Mouse (Mus musculus) hindbrain, embryonic 11.5 days (tissue): ENCODE results near the gene Gm20479. TPM values are rescaled to one million over a fixed set of nuclear protein-coding genes. Genes with fewer than 3 reads are reported as not detected.

Source experiments
- ATAC-seq: fragments of 200-750 bp; cut with Nextera tagmentation; 2 replicates; pipeline ENCODE4 v1.8.0; 2017; ENCODE audit warnings: mild to moderate bottlenecking, moderate TSS enrichment, moderate library complexity; ENCODE audit not compliant: low FRiP score
- DNase-seq: peaks from one replicate; pipeline ENCODE4 v3.0.0-alpha.2; 2015; ENCODE audit warnings: low spot score
- H3K27ac ChIP-seq: fragments of 300-500 bp; sonication (generic); 2 replicates; pipeline ENCODE4 v1.5.1; 2014; ENCODE audit warnings: mild to moderate bottlenecking, low read depth, low read length
- H3K27me3 ChIP-seq: fragments of 300-500 bp; sonication (generic); 2 replicates; pipeline ENCODE4 v1.6.1; 2014; ENCODE audit warnings: mild to moderate bottlenecking, low read length, moderate library complexity, mixed read lengths; ENCODE audit not compliant: control insufficient read depth, insufficient read depth
- H3K36me3 ChIP-seq: fragments of 300-500 bp; sonication (generic); 2 replicates; pipeline ENCODE4 v1.6.1; 2014; ENCODE audit warnings: mild to moderate bottlenecking, low read length, moderate library complexity, mixed read lengths; ENCODE audit not compliant: control insufficient read depth, insufficient read depth
- H3K4me1 ChIP-seq: fragments of 300-500 bp; sonication (generic); replicated peaks from 2 replicates; pipeline ENCODE4 v1.6.1; 2014; ENCODE audit warnings: low read length, mixed read lengths; ENCODE audit not compliant: control insufficient read depth, insufficient read depth
- H3K4me2 ChIP-seq: fragments of 300-500 bp; sonication (generic); replicated peaks from 2 replicates; pipeline ENCODE4 v1.6.1; 2014; ENCODE audit warnings: mild to moderate bottlenecking, low read depth, low read length
- H3K4me3 ChIP-seq: fragments of 300-500 bp; sonication (generic); 2 replicates; pipeline ENCODE4 v1.5.1; 2014; ENCODE audit warnings: low read depth, low read length
- H3K9ac ChIP-seq: fragments of 300-500 bp; sonication (generic); 2 replicates; pipeline ENCODE4 v1.6.1; 2014; ENCODE audit warnings: low read depth, low read length
- H3K9me3 ChIP-seq: fragments of 300-500 bp; sonication (generic); 2 replicates; pipeline ENCODE4 v1.6.1; 2016; ENCODE audit warnings: low read length; ENCODE audit not compliant: control insufficient read depth
- WGBS: fragments of 180-500 bp; shearing (Covaris S2); extraction: QIAGEN DNeasy Blood & Tissue Kit; methylation state at CpG from one replicate; pipeline ENCODE4 v1.1.7; 2014; 5-methylcytosine and 5-hydroxymethylcytosine counted together
- polyA plus RNA-seq: library from polyadenylated mRNA; unstranded; fragments of >200 nt; fragmentation: Nextera tagmentation; extraction: Ambion mirVana; gene quantifications from 2 replicates; pipeline ENCODE4 v1.2.1, GENCODE M21; 2014

The Gm20479 gene
- polyA plus RNA-seq, 1 experiment from 2014 or later = 0.57 TPM

DNA sequence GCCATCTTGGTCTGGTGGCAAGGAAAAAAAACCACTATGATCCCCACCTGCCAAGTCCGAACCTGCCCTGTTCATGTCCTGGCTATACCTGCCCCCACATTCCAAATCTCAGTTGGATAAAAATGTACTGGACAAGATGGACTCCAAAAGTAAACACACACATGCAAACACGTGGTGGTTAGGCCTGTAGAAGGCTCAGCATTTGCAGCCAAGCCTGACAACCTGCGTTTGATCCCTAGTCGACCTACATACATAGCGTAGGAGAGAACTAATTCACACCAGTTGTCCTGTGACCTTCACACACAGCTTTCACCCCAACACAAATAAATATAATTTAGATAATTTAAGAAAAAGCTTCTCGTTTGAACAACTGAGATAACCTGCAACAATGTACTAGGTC lies 3.5 kb upstream of the Gm20479 start:
- Histone ChIP-seq H3K9me3 (no peaks in the 10 kb centered on the region), H3K4me3 (no peak overlapping the region), H3K27ac (no peak overlapping the region), H3K4me2 (no peak overlapping the region), H3K4me1 (peaks cover 5% of the 10 kb centered on the region), H3K36me3 (no peaks in the 10 kb centered on the region), H3K27me3 (peaks cover 49% of the 10 kb centered on the region), H3K9ac (no peak overlapping the region)
- no peak for DNase-seq
- 62% methylated on average over 6 of the region's 6 CpGs for WGBS
- no peak for ATAC-seq

GRCm38 (mm10) chr7:27359706-27360358 lies 2.6 kb upstream of the Gm20479 start:
- Histone ChIP-seq H3K4me1 (peaks cover 5% of the 10 kb centered on the region), H3K27me3 (peaks cover 40% of the 10 kb centered on the region), H3K4me3 (no peak overlapping the region), H3K9me3 (no peaks in the 10 kb centered on the region), H3K27ac (no peak overlapping the region), H3K9ac (no peak overlapping the region), H3K4me2 (no peak overlapping the region), H3K36me3 (no peaks in the 10 kb centered on the region)
- no peak for DNase-seq
- no peak for ATAC-seq
- WGBS = 84% methylated on average over 9 of the region's 9 CpGs

- Histone ChIP-seq H3K27ac (no peak overlapping the region), H3K4me1 (peaks cover 5% of the 10 kb centered on the region), H3K4me3 (no peak overlapping the region), H3K9me3 (no peaks in the 10 kb centered on the region), H3K27me3 (peaks cover 33% of the 10 kb centered on the region), H3K4me2 (no peak overlapping the region), H3K36me3 (no peaks in the 10 kb centered on the region), H3K9ac (no peak overlapping the region)
- WGBS = 62% methylated on average over 2 of the region's 2 CpGs
- ATAC-seq = no peak
- no peak for DNase-seq
Observed at GRCm38 (mm10) chr7:27359162-27359561, 1.9 kb upstream of the Gm20479 start.

- no peaks in the 10 kb centered on the region for H3K36me3 ChIP-seq
- ATAC-seq (no peak), DNase-seq (no peak)
- WGBS = 33% methylated on average over 3 of the region's 3 CpGs
- no peak overlapping the region for H3K27ac ChIP-seq
- H3K9me3 ChIP-seq = no peaks in the 10 kb centered on the region
- no peak overlapping the region for H3K4me2 ChIP-seq
- H3K9ac ChIP-seq = no peak overlapping the region
- H3K4me3 ChIP-seq = peak overlapping the region; percentile 13; the same call in 1 of the 2 replicates
- H3K4me1 ChIP-seq = peaks cover 5% of the 10 kb centered on the region; the same call in 1 of the 2 replicates
- H3K27me3 ChIP-seq = peaks cover 19% of the 10 kb centered on the region
Observed at GRCm38 (mm10) chr7:27357595-27357978, 368 bp upstream of the Gm20479 start.

DNA sequence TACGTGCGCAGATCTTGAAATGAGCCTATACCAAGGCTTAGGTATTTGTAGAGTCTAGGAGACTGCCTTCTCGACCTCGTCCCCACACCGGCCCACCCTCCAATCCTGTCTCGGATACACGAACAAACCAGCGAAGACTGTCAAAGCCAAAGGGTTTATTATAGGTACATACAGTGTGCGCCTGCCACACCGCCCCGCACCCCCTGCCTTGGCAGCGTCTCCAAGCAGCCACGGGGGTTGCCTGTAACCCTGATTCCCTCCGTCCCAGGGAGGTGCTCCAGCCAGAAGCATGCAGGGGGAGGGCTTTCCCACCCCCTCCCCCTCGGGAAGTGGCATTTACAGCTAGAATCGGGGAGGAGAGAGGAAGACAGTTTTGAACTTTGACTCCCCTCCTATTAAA lies 971 bp downstream of the Gm20479 start:
- peak overlapping the region; percentile 67 for H3K4me3 ChIP-seq
- H3K9ac ChIP-seq = peak overlapping the region; percentile 36
- WGBS = 3% methylated on average over 16 of the region's 16 CpGs
- peak; percentile 63 for ATAC-seq
- H3K27ac ChIP-seq = no peak overlapping the region
- H3K27me3 ChIP-seq = peaks cover 15% of the 10 kb centered on the region
- H3K9me3 ChIP-seq = no peaks in the 10 kb centered on the region
- no peaks in the 10 kb centered on the region for H3K36me3 ChIP-seq
- H3K4me1 ChIP-seq = peaks cover 5% of the 10 kb centered on the region; the same call in 1 of the 2 replicates
- no peak for DNase-seq
- peak overlapping the region; percentile 68 for H3K4me2 ChIP-seq

DNA sequence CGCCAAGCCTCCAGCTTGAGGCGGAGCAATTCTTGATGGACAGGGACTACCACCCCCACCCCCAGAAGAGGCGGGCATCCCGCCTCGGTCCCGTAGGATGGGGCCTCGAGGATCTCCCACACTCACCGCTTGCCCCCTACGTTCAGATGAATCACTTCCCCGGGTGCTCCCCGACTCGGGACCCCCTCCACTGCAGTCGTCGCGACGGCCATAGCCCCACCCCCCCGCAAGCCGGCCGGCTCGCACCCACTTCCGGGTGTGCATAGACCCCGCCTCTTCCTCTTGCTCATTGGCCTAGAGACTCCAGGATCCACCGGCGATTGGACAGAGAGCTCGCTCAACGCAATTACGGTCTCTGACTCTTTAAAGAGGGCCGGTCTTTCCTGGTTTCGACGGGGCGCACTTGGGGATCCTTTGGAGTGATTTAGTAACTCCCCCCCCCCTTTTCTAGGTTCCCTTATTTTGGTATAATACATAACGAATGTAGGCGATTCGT lies 1.4 kb downstream of the Gm20479 start, which contains the start of gene Shkbp1:
Shkbp1 (minus strand) TSS at position 275 of the 496 bp plus-strand sequence.
- under 1% methylated on average over 34 of the region's 34 CpGs for WGBS
- Histone ChIP-seq H3K4me3 (peak within 1 kb of the TSS; percentile 67), H3K27me3 (peaks cover 15% of the 10 kb centered on the region), H3K36me3 (no peaks in the 10 kb centered on the region), H3K4me2 (peak within 1 kb of the TSS; percentile 68), H3K9ac (peak within 1 kb of the TSS; percentile 77), H3K27ac (no peak within 1 kb of the TSS), H3K4me1 (peaks cover 5% of the 10 kb centered on the region; the same call in 1 of the 2 replicates), H3K9me3 (no peaks in the 10 kb centered on the region)
- DNase-seq = peak; percentile 90
- peak; percentile 94 for ATAC-seq

- DNase-seq = peak; percentile 41
- H3K4me3 ChIP-seq = peak overlapping the region; percentile 67
- peaks cover 5% of the 10 kb centered on the region; the same call in 1 of the 2 replicates for H3K4me1 ChIP-seq
- peaks cover 15% of the 10 kb centered on the region for H3K27me3 ChIP-seq
- H3K36me3 ChIP-seq = no peaks in the 10 kb centered on the region
- WGBS = 10% methylated on average over 14 of the region's 14 CpGs
- peak overlapping the region; percentile 68 for H3K4me2 ChIP-seq
- no peak overlapping the region for H3K27ac ChIP-seq
- peak overlapping the region; percentile 77 for H3K9ac ChIP-seq
- no peak; the same call in 1 of the 2 replicates for ATAC-seq
- H3K9me3 ChIP-seq = no peaks in the 10 kb centered on the region
Observed at GRCm38 (mm10) chr7:27355261-27355660, 2.0 kb downstream of the Gm20479 start.

GRCm38 (mm10) chr7:27354783-27355182 lies 2.4 kb downstream of the Gm20479 start:
- peaks cover 5% of the 10 kb centered on the region; the same call in 1 of the 2 replicates for H3K4me1 ChIP-seq
- H3K4me2 ChIP-seq = peak overlapping the region; percentile 68
- H3K27me3 ChIP-seq = peaks cover 15% of the 10 kb centered on the region
- H3K27ac ChIP-seq = no peak overlapping the region
- no peak for ATAC-seq
- DNase-seq = no peak
- H3K9me3 ChIP-seq = no peaks in the 10 kb centered on the region
- no peaks in the 10 kb centered on the region for H3K36me3 ChIP-seq
- peak overlapping the region; percentile 77 for H3K9ac ChIP-seq
- 44% methylated on average over 4 of the region's 4 CpGs for WGBS
- H3K4me3 ChIP-seq = peak overlapping the region; percentile 67

GRCm38 (mm10) chr7:27354144-27354543 lies 3.1 kb downstream of the Gm20479 start:
- DNase-seq = no peak
- no peak for ATAC-seq
- 25% methylated on average over 6 of the region's 6 CpGs for WGBS
- Histone ChIP-seq H3K9me3 (no peaks in the 10 kb centered on the region), H3K4me1 (peaks cover 5% of the 10 kb centered on the region; the same call in 1 of the 2 replicates), H3K4me3 (peak overlapping the region; percentile 67; the same call in 1 of the 2 replicates), H3K27ac (no peak overlapping the region), H3K4me2 (peak overlapping the region; percentile 68), H3K27me3 (peaks cover 15% of the 10 kb centered on the region), H3K9ac (no peak overlapping the region), H3K36me3 (no peaks in the 10 kb centered on the region)
